Mouse (Mus musculus): ENCODE data around the gene Atg10.

Atg10 gene

GRCm38 (mm10) chr13:91118156-91118555 lies 105.6 kb downstream of the Atg10 start:
- in situ Hi-C loops (cut with MseI, MboI) = no loop called here

- in situ Hi-C loops (cut with MseI, MboI) = no loop called here
Measured at GRCm38 (mm10) chr13:91114880-91115279, 108.9 kb downstream of the Atg10 start.

GRCm38 (mm10) chr13:91107308-91107946 lies 116.3 kb downstream of the Atg10 start:
- in situ Hi-C loops (cut with MseI, MboI) = no loop called here

GRCm38 (mm10) chr13:91102238-91102637 lies 121.5 kb downstream of the Atg10 start:
- in situ Hi-C loops (cut with MseI, MboI) = no loop called here

GRCm38 (mm10) chr13:91100417-91100816 lies 123.4 kb downstream of the Atg10 start:
- in situ Hi-C loops (cut with MseI, MboI) = no loop called here

- in situ Hi-C loops (cut with MseI, MboI) = loop anchor here (10.0 kb wide), 1 partner anchor 130 kb away; no protein-coding TSS in a partner anchor
Measured at GRCm38 (mm10) chr13:91094851-91095250, 128.9 kb downstream of the Atg10 start.

GRCm38 (mm10) chr13:91094196-91094595 lies 129.6 kb downstream of the Atg10 start:
- in situ Hi-C loops (cut with MseI, MboI) = loop anchor here (10.0 kb wide), 1 partner anchor 129 kb away; no protein-coding TSS in a partner anchor

GRCm38 (mm10) chr13:91093610-91094009 lies 130.2 kb downstream of the Atg10 start:
- in situ Hi-C loops (cut with MseI, MboI) = loop anchor here (10.0 kb wide), 1 partner anchor 129 kb away; no protein-coding TSS in a partner anchor

- in situ Hi-C loops (cut with MseI, MboI) = loop anchor here (10.0 kb wide), 1 partner anchor 128 kb away; no protein-coding TSS in a partner anchor
Measured at GRCm38 (mm10) chr13:91093162-91093561, 130.6 kb downstream of the Atg10 start.

- in situ Hi-C loops (cut with MseI, MboI) = loop anchor here (10.0 kb wide), 1 partner anchor 127 kb away; no protein-coding TSS in a partner anchor
Measured at GRCm38 (mm10) chr13:91091731-91092190, 132.0 kb downstream of the Atg10 start.

GRCm38 (mm10) chr13:91090861-91091730 lies 132.7 kb downstream of the Atg10 start:
- in situ Hi-C loops (cut with MseI, MboI) = loop anchor here (10.0 kb wide), 1 partner anchor 126 kb away; no protein-coding TSS in a partner anchor

GRCm38 (mm10) chr13:91086361-91086900 lies 137.3 kb downstream of the Atg10 start:
- in situ Hi-C loops (cut with MseI, MboI) = no loop called here

GRCm38 (mm10) chr13:91072351-91072750 lies 151.4 kb downstream of the Atg10 start:
- in situ Hi-C loops (cut with MseI, MboI) = no loop called here

- in situ Hi-C loops (cut with MseI, MboI) = no loop called here
Measured at GRCm38 (mm10) chr13:91060871-91061270, 162.9 kb downstream of the Atg10 start.

- in situ Hi-C loops (cut with MseI, MboI) = no loop called here
Measured at GRCm38 (mm10) chr13:91048171-91048570, 175.6 kb downstream of the Atg10 start.

GRCm38 (mm10) chr13:91046851-91047250 lies 176.9 kb downstream of the Atg10 start:
- in situ Hi-C loops (cut with MseI, MboI) = no loop called here

- in situ Hi-C loops (cut with MseI, MboI) = no loop called here
Measured at GRCm38 (mm10) chr13:91041236-91041635, 182.5 kb downstream of the Atg10 start.

- in situ Hi-C loops (cut with MseI, MboI) = no loop called here
Measured at GRCm38 (mm10) chr13:91040421-91040820, 183.3 kb downstream of the Atg10 start.

GRCm38 (mm10) chr13:91039201-91039807 lies 184.5 kb downstream of the Atg10 start:
- in situ Hi-C loops (cut with MseI, MboI) = no loop called here

GRCm38 (mm10) chr13:91038636-91039035 lies 185.1 kb downstream of the Atg10 start:
- in situ Hi-C loops (cut with MseI, MboI) = no loop called here

- in situ Hi-C loops (cut with MseI, MboI) = no loop called here
Measured at GRCm38 (mm10) chr13:91038034-91038433, 185.7 kb downstream of the Atg10 start.

- in situ Hi-C loops (cut with MseI, MboI) = no loop called here
Measured at GRCm38 (mm10) chr13:91037405-91037804, 186.4 kb downstream of the Atg10 start.
